In the genomic region with DNA sequence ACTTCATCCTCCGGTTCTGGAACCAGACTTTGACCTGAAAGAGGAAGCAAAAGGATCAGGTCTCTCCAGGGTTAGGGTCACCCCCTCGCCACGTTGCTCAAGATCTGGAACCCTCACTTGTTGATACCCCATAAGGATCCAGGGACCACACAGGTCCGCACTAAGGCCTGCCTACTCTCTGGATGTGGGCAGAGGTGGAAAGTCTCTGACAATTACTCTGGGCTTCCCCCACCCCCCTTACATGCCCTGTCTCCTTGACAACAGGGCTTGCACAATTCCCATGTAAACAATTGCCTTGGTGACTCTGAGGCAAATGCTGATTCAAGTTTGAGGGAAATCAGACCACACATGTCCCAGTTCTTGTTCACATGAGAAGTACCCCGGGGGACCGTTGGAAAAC, we compare ENCODE assay signal across 15 mouse cellular contexts. TPM values are rescaled to one million over a fixed set of nuclear protein-coding genes. Genes with fewer than 3 reads are reported as not detected.
A peak's percentile ranks its signal among the peaks of the same experiment; 100 is the strongest.
DNase-seq lines count a peak whose midpoint lies in the region; ATAC-seq and TF ChIP-seq lines count a peak whose summit lies in the region.
"Had no signal": no experiment of that assay in that cellular context is flagged by ENCODE, and none has a peak within 500 bp of the region (broad histone marks: within the 10 kb centered on the region; RNA-seq: fewer than 3 reads in every experiment).

No protein-coding gene starts in this region.

- ATAC-seq in forebrain, postnatal 0 days = peak; percentile 27; the same call in 1 of the 2 replicates
- ATAC-seq in forebrain, embryonic 11.5 days (replicated peaks; ENCODE audit: low FRiP score) = no peak
- ATAC-seq in lung, postnatal 0 days = peak; percentile 57
- ATAC-seq: inflammation-experienced regulatory T-cells, adult 6 months had no signal

- TF ChIP-seq CTCF in forebrain, postnatal 0 days (IDR thresholded peaks at IDR 0.05; ENCODE audit: low read depth) = no peak
- no peak for TF ChIP-seq CTCF in lung, postnatal 0 days (IDR thresholded peaks at IDR 0.05)

- TF ChIP-seq EP300 in lung, postnatal 0 days (IDR thresholded peaks at IDR 0.05) = no peak

- 57% methylated on average over 6 of the region's 6 CpGs for WGBS in forebrain, postnatal 0 days
- 74% methylated on average over 6 of the region's 6 CpGs for WGBS in forebrain, embryonic 11.5 days
- WGBS in lung, postnatal 0 days = 35% methylated on average over 6 of the region's 6 CpGs

- no peak overlapping the region for H3K4me3 ChIP-seq in forebrain, postnatal 0 days (ENCODE audit: low read depth, low read length)
- H3K4me3 ChIP-seq in forebrain, embryonic 11.5 days (ENCODE audit: low read depth, low read length) = no peak overlapping the region
- no peak overlapping the region for H3K4me3 ChIP-seq in lung, postnatal 0 days (ENCODE audit: low read depth, low read length)
- H3K4me3 ChIP-seq: heart, embryonic 13.5 days; limb, embryonic 13.5 days had no signal

- DNase-seq in forebrain, postnatal 0 days = no peak
- DNase-seq in forebrain, embryonic 11.5 days (ENCODE audit: low spot score) = no peak
- DNase-seq in urinary bladder, postnatal 14 days (ENCODE audit: low spot score) = peak; percentile 23
- DNase-seq in urinary bladder, postnatal 4 days (ENCODE audit: low spot score in 2 of 2) = no peak
- peak; percentile 80 for DNase-seq in lung, postnatal 0 days (ENCODE audit: low spot score)
- DNase-seq in left cerebral cortex, postnatal 4 days = no peak
- DNase-seq in right cerebral cortex, postnatal 10 days (ENCODE audit: low spot score in 2 of 2) = no peak
- no peak for DNase-seq in urinary bladder, adult 2 months (ENCODE audit: low spot score)
- DNase-seq: adrenal gland, adult 2 months; cerebellum, adult 11 months; thymus, adult 18-20 months had no signal

- intact Hi-C loops in left cerebral cortex, postnatal 4 days (cut with DNase I) = no loop called here

- H3K4me1 ChIP-seq in forebrain, postnatal 0 days (ENCODE audit: insufficient read depth) = peaks cover 4% of the 10 kb centered on the region; the same call in 1 of the 2 replicates
- peaks cover 9% of the 10 kb centered on the region for H3K4me1 ChIP-seq in forebrain, embryonic 11.5 days (replicated peaks; ENCODE audit: control insufficient read depth, insufficient read depth, low read length)
- peaks cover 30% of the 10 kb centered on the region for H3K4me1 ChIP-seq in lung, postnatal 0 days (ENCODE audit: insufficient read depth, low read depth, low read length)

- H3K27me3 ChIP-seq in forebrain, postnatal 0 days (ENCODE audit: insufficient read depth, low read length) = no peaks in the 10 kb centered on the region
- H3K27me3 ChIP-seq in forebrain, embryonic 11.5 days (ENCODE audit: control insufficient read depth, insufficient read depth, low read length) = no peaks in the 10 kb centered on the region; the same call in 1 of the 2 replicates
- no peaks in the 10 kb centered on the region for H3K27me3 ChIP-seq in lung, postnatal 0 days (replicated peaks; ENCODE audit: insufficient read depth, low read length)
- H3K27me3 ChIP-seq: heart, embryonic 13.5 days had no signal

- no peak overlapping the region for H3K27ac ChIP-seq in forebrain, postnatal 0 days (ENCODE audit: low read depth, low read length)
- no peak overlapping the region for H3K27ac ChIP-seq in forebrain, embryonic 11.5 days (ENCODE audit: low read depth, low read length)
- no peak overlapping the region for H3K27ac ChIP-seq in lung, postnatal 0 days (ENCODE audit: low read length)
- H3K27ac ChIP-seq: heart, embryonic 13.5 days; limb, embryonic 13.5 days had no signal

- no peak overlapping the region for H3K9ac ChIP-seq in forebrain, postnatal 0 days
- no peak overlapping the region for H3K9ac ChIP-seq in forebrain, embryonic 11.5 days (ENCODE audit: low read length)
- no peak overlapping the region for H3K9ac ChIP-seq in lung, postnatal 0 days (replicated peaks; ENCODE audit: low read depth)
- H3K9ac ChIP-seq: heart, embryonic 13.5 days; limb, embryonic 13.5 days had no signal

- H3K9me3 ChIP-seq in forebrain, postnatal 0 days (ENCODE audit: low read length) = no peaks in the 10 kb centered on the region
- H3K9me3 ChIP-seq in forebrain, embryonic 11.5 days (ENCODE audit: control insufficient read depth, low read length) = no peaks in the 10 kb centered on the region
- H3K9me3 ChIP-seq in lung, postnatal 0 days (ENCODE audit: low read length) = no peaks in the 10 kb centered on the region
- H3K9me3 ChIP-seq: heart, embryonic 13.5 days; limb, embryonic 13.5 days had no signal

- H3K36me3 ChIP-seq in forebrain, postnatal 0 days (ENCODE audit: insufficient read depth) = no peaks in the 10 kb centered on the region
- H3K36me3 ChIP-seq in forebrain, embryonic 11.5 days (ENCODE audit: control insufficient read depth, insufficient read depth, low read length) = no peaks in the 10 kb centered on the region
- H3K36me3 ChIP-seq in lung, postnatal 0 days (ENCODE audit: insufficient read depth, low read length) = no peaks in the 10 kb centered on the region
- H3K36me3 ChIP-seq: limb, embryonic 13.5 days had no signal

- no peak overlapping the region for H3K4me2 ChIP-seq in forebrain, postnatal 0 days (ENCODE audit: low read depth)
- H3K4me2 ChIP-seq in forebrain, embryonic 11.5 days (ENCODE audit: low read depth, low read length, severe bottlenecking) = no peak overlapping the region
- 0 out of 2 replicates have a peak overlapping the region, but pooled peaks have one; percentile 1 for H3K4me2 ChIP-seq in lung, postnatal 0 days (replicated peaks; ENCODE audit: low read depth, low read length)
- H3K4me2 ChIP-seq: heart, embryonic 13.5 days; limb, embryonic 13.5 days had no signal

RNA-seq across cellular contexts. Expression of a gene that starts 15.5 kb away (rescaled TPM):
- 1.1 and 2.0 TPM in 2 replicates for total RNA-seq in forebrain, postnatal 0 days (2014; rRNA removed)
- 0.58 and 0.68 TPM in 2 replicates for polyA plus RNA-seq in forebrain, postnatal 0 days (2015; fragmentation: Nextera tagmentation; extraction: Ambion mirVana)
- polyA plus RNA-seq in forebrain, embryonic 11.5 days (2014; fragmentation: Nextera tagmentation; extraction: Ambion mirVana) = 0.21 TPM in 1 of 2 replicates, not detected in the other
- 8.1 and 8.7 TPM in 2 replicates for polyA plus RNA-seq in lung, postnatal 0 days (2015; fragmentation: Nextera tagmentation; extraction: Ambion mirVana)
- total RNA-seq in left cerebral cortex, postnatal 4 days (2021) = 1 to 10 TPM; 1.2 to 1.5 TPM
- 2.8 and 2.9 TPM in 2 replicates for polyA plus RNA-seq in urinary bladder, adult 2 months (2012; rRNA removed)
- total RNA-seq: MEL had no signal
- polyA plus RNA-seq: inflammation-experienced regulatory T-cells, adult 6 months had no signal

Comparison
In these comparisons a context has a peak if more than half of its experiments do, and no peak if none do; other contexts are left out.
1. DNase-seq: peak in urinary bladder, postnatal 14 days (single experiment) and lung, postnatal 0 days (single experiment); none in forebrain, postnatal 0 days (single experiment), forebrain, embryonic 11.5 days (single experiment), urinary bladder, postnatal 4 days (0 of 2), left cerebral cortex, postnatal 4 days (single experiment), right cerebral cortex, postnatal 10 days (0 of 2) and urinary bladder, adult 2 months (single experiment).